Mouse (Mus musculus): ENCODE results near the gene Crim1. TPM values are rescaled to one million over a fixed set of nuclear protein-coding genes. Genes with fewer than 3 reads are reported as not detected.

Crim1 gene
- polyA plus RNA-seq, 1 experiment from 2014 or later: 4.3 TPM

DNA sequence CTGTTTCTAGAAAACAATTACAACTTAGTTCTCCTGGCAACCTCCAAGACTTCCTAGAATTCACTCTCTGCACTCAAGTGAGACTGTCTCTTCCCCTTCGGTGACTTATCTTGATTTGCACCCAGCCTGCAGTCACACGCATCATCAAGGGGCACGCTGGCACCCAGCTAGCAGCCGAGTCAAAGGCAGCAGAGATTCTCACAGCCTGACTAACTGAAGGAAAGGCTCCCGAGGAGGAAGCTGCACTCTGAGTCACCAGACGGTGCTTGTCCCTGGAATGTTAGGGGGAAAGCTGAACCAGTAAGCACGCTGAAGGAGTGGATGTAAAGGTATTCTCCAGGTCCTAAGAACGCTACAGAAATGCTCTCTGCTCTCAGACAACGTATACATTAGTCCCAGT lies 187.6 kb downstream of the Crim1 start:
- H3K9me3 ChIP-seq: no peaks in the 10 kb centered on the region
- no peak overlapping the region for H3K27ac ChIP-seq
- no peak overlapping the region for H3K4me3 ChIP-seq
- WGBS: 83% methylated on average over 9 of the region's 9 CpGs
- DNase-seq (ENCODE audit: low spot score): no peak
- no peaks in the 10 kb centered on the region for H3K4me1 ChIP-seq (replicated peaks)
- no peaks in the 10 kb centered on the region for H3K27me3 ChIP-seq (ENCODE audit: insufficient read depth, poor library complexity, severe bottlenecking)
- peaks cover 23% of the 10 kb centered on the region; the same call in 1 of the 2 replicates for H3K36me3 ChIP-seq

DNA sequence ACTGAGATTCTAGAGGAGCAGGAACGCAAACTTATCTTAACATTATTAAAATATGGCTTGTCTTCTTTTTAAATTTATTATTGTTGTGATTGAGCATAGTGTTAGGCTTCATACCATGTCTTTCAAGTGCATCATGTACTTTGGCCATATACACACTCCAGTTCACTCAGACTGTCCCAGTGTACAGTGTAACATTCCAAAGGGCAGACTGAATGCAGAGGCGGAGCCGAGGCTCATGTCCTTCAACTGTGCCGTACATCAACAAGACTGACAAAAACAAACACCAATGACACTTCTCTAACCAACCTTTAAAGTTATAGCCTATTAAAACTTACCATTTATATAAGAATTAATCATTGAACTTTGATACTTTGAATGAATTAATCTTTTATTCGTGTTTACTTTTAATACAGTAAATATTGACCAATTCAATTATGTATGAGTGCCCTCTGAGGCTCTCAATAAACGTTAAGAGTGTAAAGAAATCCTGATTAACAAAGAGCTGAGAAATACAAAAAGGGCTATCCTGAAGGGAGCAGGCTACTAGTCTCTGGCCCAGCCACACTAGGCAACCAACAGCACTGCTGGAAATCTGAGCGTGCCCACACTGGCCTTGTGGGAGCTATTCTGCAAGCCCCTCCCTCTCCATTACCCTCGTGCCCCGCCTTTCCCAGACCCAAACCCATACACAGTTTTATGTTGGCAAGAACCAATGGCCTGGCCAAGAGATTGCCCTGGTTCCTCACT lies 188.2 kb downstream of the Crim1 start:
- Histone ChIP-seq H3K4me3 (no peak overlapping the region), H3K27me3 (ENCODE audit: insufficient read depth, poor library complexity, severe bottlenecking) (no peaks in the 10 kb centered on the region), H3K27ac (no peak overlapping the region), H3K4me1 (replicated peaks) (no peaks in the 10 kb centered on the region), H3K36me3 (peaks cover 17% of the 10 kb centered on the region; the same call in 1 of the 2 replicates), H3K9me3 (no peaks in the 10 kb centered on the region)
- no peak for DNase-seq (ENCODE audit: low spot score)
- WGBS: 87% methylated on average over 9 of the region's 9 CpGs

GRCm38 (mm10) chr17:78389573-78389972 lies 189.5 kb downstream of the Crim1 start:
- Histone ChIP-seq H3K4me3 (no peak overlapping the region), H3K27ac (no peak overlapping the region), H3K4me1 (replicated peaks) (no peaks in the 10 kb centered on the region), H3K36me3 (peaks cover 12% of the 10 kb centered on the region; the same call in 1 of the 2 replicates), H3K9me3 (no peaks in the 10 kb centered on the region), H3K27me3 (ENCODE audit: insufficient read depth, poor library complexity, severe bottlenecking) (no peaks in the 10 kb centered on the region)
- 92% methylated on average over 5 of the region's 5 CpGs for WGBS
- no peak for DNase-seq (ENCODE audit: low spot score)

DNA sequence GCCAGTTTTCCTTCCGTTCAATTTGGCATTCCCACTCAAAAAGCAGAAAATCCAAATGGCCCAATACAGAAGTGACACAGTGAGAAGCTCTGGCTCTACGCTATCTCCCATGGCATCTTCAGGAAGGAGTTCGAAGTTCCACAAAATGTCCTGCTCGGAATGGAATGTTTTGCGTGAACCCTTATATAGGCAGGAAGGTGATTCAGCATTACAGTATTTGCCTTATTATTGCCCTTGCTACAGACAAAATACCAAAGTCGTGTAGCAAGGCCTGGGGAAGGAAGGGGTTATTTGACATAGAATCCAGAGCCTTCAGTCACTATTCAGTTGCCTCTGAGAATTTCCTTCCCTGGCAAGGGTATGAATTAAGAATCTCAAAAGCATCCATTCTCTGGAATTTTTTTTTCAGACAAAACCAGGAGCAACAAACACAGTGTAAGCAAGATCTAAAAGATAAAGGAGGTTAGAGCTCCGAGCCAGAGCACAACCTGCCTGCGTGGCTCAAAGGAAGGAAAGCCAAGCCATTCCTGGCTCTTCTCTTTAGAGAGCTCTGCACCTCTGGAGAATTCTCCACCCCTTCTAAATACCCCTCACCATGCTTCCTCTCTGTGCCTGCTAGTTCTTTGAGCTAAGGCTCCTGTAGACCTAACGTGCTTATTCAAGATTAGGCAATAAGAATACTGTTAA lies 192.5 kb downstream of the Crim1 start:
- Histone ChIP-seq H3K4me1 (replicated peaks) (no peaks in the 10 kb centered on the region), H3K4me3 (no peak overlapping the region), H3K27ac (no peak overlapping the region), H3K36me3 (peaks cover 23% of the 10 kb centered on the region; the same call in 1 of the 2 replicates), H3K27me3 (ENCODE audit: insufficient read depth, poor library complexity, severe bottlenecking) (no peaks in the 10 kb centered on the region), H3K9me3 (no peaks in the 10 kb centered on the region)
- DNase-seq (ENCODE audit: low spot score): no peak
- WGBS: 89% methylated on average over 9 of the region's 9 CpGs

DNA sequence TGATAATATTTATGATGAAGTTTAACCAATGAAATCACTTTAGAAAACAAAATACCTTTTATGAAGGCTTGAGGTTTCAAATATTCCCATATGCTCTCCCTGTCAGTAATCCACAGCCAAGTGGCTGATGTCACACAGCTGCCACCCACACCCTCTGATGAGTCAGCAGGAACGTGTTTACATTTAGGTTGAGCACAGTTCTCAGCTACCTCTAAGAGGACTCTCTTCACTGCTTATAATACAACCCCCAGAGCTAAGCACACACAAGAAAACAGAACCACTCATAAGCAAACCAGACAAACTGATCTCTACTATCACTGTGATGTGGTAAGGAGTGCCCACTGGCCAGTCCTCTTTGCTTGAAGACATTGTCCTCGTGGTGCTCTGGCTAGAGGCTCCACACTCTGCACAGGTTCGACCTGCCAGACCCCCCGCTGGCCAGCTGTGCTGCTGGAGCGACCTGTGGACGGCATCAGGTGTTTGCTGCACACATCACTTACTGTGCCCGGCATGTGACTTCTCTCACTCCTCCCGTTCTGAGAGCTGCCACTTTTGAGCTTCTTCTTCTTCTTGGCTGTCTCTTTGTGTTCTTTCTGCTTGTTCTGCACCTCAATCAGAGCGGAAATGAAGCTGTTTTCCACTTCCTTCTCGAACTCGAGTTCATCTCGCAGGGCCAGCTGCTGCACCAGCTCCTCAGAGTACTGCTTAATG lies 200.2 kb downstream of the Crim1 start:
- H3K27me3 ChIP-seq (ENCODE audit: insufficient read depth, poor library complexity, severe bottlenecking): no peaks in the 10 kb centered on the region
- no peak for DNase-seq (ENCODE audit: low spot score)
- H3K9me3 ChIP-seq: no peaks in the 10 kb centered on the region
- whole genome bisulfite sequencing: 86% methylated on average over 12 of the region's 12 CpGs
- H3K27ac ChIP-seq: no peak overlapping the region
- peaks cover 7% of the 10 kb centered on the region for H3K4me1 ChIP-seq (replicated peaks)
- H3K36me3 ChIP-seq: peaks cover 57% of the 10 kb centered on the region
- H3K4me3 ChIP-seq: no peak overlapping the region

GRCm38 (mm10) chr17:78401311-78401710 lies 201.3 kb downstream of the Crim1 start:
- 81% methylated on average over 6 of the region's 6 CpGs for WGBS
- DNase-seq (ENCODE audit: low spot score): no peak
- Histone ChIP-seq H3K27ac (no peak overlapping the region), H3K9me3 (no peaks in the 10 kb centered on the region), H3K4me3 (no peak overlapping the region), H3K4me1 (replicated peaks) (peaks cover 7% of the 10 kb centered on the region), H3K27me3 (ENCODE audit: insufficient read depth, poor library complexity, severe bottlenecking) (no peaks in the 10 kb centered on the region), H3K36me3 (peaks cover 53% of the 10 kb centered on the region)

GRCm38 (mm10) chr17:78401713-78402112 lies 201.7 kb downstream of the Crim1 start:
- peaks cover 7% of the 10 kb centered on the region for H3K4me1 ChIP-seq (replicated peaks)
- no peak for DNase-seq (ENCODE audit: low spot score)
- peaks cover 53% of the 10 kb centered on the region for H3K36me3 ChIP-seq
- 57% methylated on average over 4 of the region's 4 CpGs for WGBS
- H3K27ac ChIP-seq: no peak overlapping the region
- H3K4me3 ChIP-seq: no peak overlapping the region
- no peaks in the 10 kb centered on the region for H3K27me3 ChIP-seq (ENCODE audit: insufficient read depth, poor library complexity, severe bottlenecking)
- no peaks in the 10 kb centered on the region for H3K9me3 ChIP-seq

DNA sequence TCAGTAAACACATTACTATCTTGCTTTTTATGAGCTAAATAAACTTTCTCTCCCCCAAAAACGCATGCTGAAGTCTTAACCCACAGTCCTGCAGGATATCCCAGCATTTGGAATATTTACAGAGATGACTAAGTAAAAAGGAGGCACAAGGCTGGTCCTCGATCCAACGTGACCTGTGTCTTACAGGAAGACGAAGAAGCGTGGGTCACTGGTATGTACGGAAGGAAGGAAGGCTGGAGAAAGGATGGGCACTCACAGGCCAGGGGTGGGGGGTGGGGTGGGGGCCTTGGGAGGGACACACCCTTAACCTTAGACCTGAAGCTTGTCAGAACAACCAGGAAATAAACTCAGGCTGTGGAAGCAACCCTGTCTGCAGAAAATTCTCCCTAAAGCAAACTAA lies 202.1 kb downstream of the Crim1 start:
- 86% methylated on average over 6 of the region's 6 CpGs for WGBS
- DNase-seq (ENCODE audit: low spot score): no peak
- H3K27ac ChIP-seq: no peak overlapping the region

DNA sequence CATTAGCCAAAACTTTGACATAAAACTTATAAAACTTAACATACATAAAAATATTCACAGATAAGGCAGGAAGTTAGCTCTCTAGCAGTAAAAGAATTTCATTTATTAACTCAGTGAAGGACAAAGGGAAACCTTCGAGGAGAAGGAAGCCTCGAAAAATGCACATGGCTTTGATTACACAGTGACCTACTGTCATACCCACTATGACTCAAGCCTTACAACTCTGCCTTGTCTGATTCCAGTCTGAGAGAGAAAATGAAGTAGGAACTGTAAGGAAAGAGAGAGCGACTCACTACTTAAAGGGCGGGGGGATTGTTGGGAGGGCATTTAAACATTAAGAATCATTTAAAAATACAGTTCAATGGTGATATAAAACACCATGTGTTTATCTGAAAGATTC lies 203.2 kb downstream of the Crim1 start:
- Histone ChIP-seq H3K27me3 (ENCODE audit: insufficient read depth, poor library complexity, severe bottlenecking) (no peaks in the 10 kb centered on the region), H3K4me3 (no peak overlapping the region), H3K9me3 (no peaks in the 10 kb centered on the region), H3K4me1 (replicated peaks) (peaks cover 7% of the 10 kb centered on the region), H3K27ac (no peak overlapping the region), H3K36me3 (peaks cover 47% of the 10 kb centered on the region)
- DNase-seq (ENCODE audit: low spot score): no peak
- 85% methylated on average over 4 of the region's 4 CpGs for WGBS

More for the DNA sequence above, 202.1 kb downstream of the Crim1 start:
- Histone ChIP-seq H3K4me3 (no peak overlapping the region), H3K9me3 (no peaks in the 10 kb centered on the region), H3K4me1 (replicated peaks) (peaks cover 7% of the 10 kb centered on the region), H3K27me3 (ENCODE audit: insufficient read depth, poor library complexity, severe bottlenecking) (no peaks in the 10 kb centered on the region), H3K36me3 (peaks cover 53% of the 10 kb centered on the region)

- H3K27ac ChIP-seq: no peak overlapping the region
- peaks cover 45% of the 10 kb centered on the region for H3K36me3 ChIP-seq
- no peaks in the 10 kb centered on the region for H3K27me3 ChIP-seq (ENCODE audit: insufficient read depth, poor library complexity, severe bottlenecking)
- 91% methylated on average over 9 of the region's 9 CpGs for WGBS
- H3K9me3 ChIP-seq: no peaks in the 10 kb centered on the region
- H3K4me1 ChIP-seq (replicated peaks): peaks cover 7% of the 10 kb centered on the region
- no peak overlapping the region for H3K4me3 ChIP-seq
- DNase-seq (ENCODE audit: low spot score): no peak
These were observed 203.8 kb downstream of the Crim1 start for GRCm38 (mm10) chr17:78403804-78404203.

GRCm38 (mm10) chr17:78405336-78405735 lies 205.3 kb downstream of the Crim1 start:
- H3K4me1 ChIP-seq (replicated peaks): peaks cover 15% of the 10 kb centered on the region
- H3K4me3 ChIP-seq: no peak overlapping the region
- H3K27me3 ChIP-seq (ENCODE audit: insufficient read depth, poor library complexity, severe bottlenecking): no peaks in the 10 kb centered on the region
- no peak for DNase-seq (ENCODE audit: low spot score)
- no peaks in the 10 kb centered on the region for H3K9me3 ChIP-seq
- H3K27ac ChIP-seq: no peak overlapping the region
- peaks cover 36% of the 10 kb centered on the region for H3K36me3 ChIP-seq
- WGBS: 96% methylated on average over 3 of the region's 3 CpGs

- no peaks in the 10 kb centered on the region for H3K27me3 ChIP-seq (ENCODE audit: insufficient read depth, poor library complexity, severe bottlenecking)
- no peak overlapping the region for H3K4me3 ChIP-seq
- 85% methylated on average over 10 of the region's 10 CpGs for WGBS
- peaks cover 29% of the 10 kb centered on the region for H3K36me3 ChIP-seq
- DNase-seq (ENCODE audit: low spot score): no peak
- H3K27ac ChIP-seq: 0 out of 2 replicates have a peak overlapping the region, but pooled peaks have one; percentile 23
- no peaks in the 10 kb centered on the region for H3K9me3 ChIP-seq
- H3K4me1 ChIP-seq (replicated peaks): peaks cover 16% of the 10 kb centered on the region
These were observed 206.8 kb downstream of the Crim1 start for GRCm38 (mm10) chr17:78406854-78407253.

- Histone ChIP-seq H3K4me3 (no peak overlapping the region), H3K36me3 (peaks cover 23% of the 10 kb centered on the region), H3K9me3 (no peaks in the 10 kb centered on the region), H3K27me3 (ENCODE audit: insufficient read depth, poor library complexity, severe bottlenecking) (no peaks in the 10 kb centered on the region), H3K4me1 (replicated peaks) (peaks cover 16% of the 10 kb centered on the region), H3K27ac (no peak overlapping the region)
- DNase-seq (ENCODE audit: low spot score): no peak
- 69% methylated on average over 4 of the region's 4 CpGs for WGBS
These were observed 207.5 kb downstream of the Crim1 start for GRCm38 (mm10) chr17:78407581-78407980.

Measured in hindbrain, embryonic 10.5 days (tissue).